Mouse (Mus musculus): ENCODE data around the gene Ubxn6. TPM values are rescaled to one million over a fixed set of nuclear protein-coding genes. Genes with fewer than 3 reads are reported as not detected.
A peak's percentile ranks its signal among the peaks of the same experiment; 100 is the strongest.

Ubxn6 gene
- polyA plus RNA-seq, 1 experiment from 2014 or later: 31.3 TPM

DNA sequence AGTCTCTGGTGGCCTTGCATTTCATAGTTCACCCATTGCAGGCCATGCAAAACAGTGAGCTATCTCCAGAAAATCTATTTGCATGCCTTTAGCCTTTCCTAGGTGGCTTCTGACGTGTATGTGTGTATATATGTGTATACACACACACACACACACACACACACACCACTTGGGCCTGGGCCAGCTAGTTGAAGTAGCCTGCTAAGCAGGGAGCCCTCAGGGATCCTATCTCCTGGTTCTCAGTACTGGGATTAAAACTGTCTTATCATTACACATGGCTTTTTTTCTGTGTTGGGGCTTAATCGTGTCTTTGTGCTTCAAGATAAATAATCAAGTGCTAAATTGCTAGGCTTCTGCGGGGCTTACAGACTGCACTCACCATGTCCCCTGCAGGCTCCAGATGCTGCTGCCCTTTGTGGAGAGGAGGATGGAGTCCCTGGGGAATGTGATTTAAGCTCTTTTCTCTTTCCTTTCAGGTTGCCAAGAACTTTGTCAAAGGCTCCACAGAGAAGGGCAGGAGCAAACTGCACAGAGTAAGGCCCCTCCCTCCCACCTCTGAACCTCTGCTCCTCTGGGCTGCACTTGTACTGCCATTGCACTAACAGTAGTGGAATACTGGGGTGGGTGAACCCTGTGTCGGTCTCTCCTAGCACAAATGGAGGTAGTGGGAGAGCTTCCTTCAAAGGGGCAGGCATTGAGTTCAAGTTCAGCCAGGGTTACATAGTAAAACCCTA is 18.7 kb downstream of the Ubxn6 start:
- ATAC-seq (ENCODE audit: insufficient read depth) (no peak), DNase-seq (no peak)
- H3K9ac ChIP-seq: no peak overlapping the region; the same call in 1 of the 2 replicates
- TF ChIP-seq CTCF (IDR thresholded peaks at IDR 0.05; ENCODE audit: low read depth): no peak
- no peak overlapping the region for H3K27ac ChIP-seq (ENCODE audit: low read depth)
- WGBS: 56% methylated on average over 4 of the region's 4 CpGs
- no peaks in the 10 kb centered on the region for H3K27me3 ChIP-seq (ENCODE audit: insufficient read depth, low read length)
- no peak overlapping the region for H3K4me3 ChIP-seq (ENCODE audit: low read depth, low read length)
- peaks cover 84% of the 10 kb centered on the region for H3K36me3 ChIP-seq (ENCODE audit: insufficient read depth)
- H3K4me2 ChIP-seq: no peak overlapping the region
- H3K4me1 ChIP-seq (ENCODE audit: insufficient read depth): no peaks in the 10 kb centered on the region
- H3K9me3 ChIP-seq (ENCODE audit: low read depth, low read length): no peaks in the 10 kb centered on the region

DNA sequence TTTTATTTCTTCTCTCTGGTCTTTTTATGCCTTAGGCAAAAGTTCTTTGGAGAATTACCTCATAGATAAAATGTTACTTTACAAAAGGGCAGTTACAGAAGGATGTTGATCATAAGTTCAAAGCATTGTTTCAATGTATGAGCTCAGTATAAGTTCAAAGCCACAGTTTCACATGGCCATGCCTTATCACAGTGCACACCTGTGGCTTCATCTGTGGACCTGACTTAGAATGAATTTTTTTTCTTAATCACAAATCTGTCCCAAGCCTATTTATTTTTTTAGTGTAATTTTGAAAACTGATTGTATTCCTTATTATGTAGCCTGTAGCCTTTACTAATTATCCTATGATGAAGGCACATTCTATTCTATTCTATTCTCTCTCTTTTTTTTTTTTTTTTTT is 19.9 kb downstream of the Ubxn6 start:
- Histone ChIP-seq H3K27ac (ENCODE audit: low read depth) (no peak overlapping the region), H3K4me2 (no peak overlapping the region), H3K4me3 (ENCODE audit: low read depth, low read length) (no peak overlapping the region), H3K36me3 (ENCODE audit: insufficient read depth) (peaks cover 84% of the 10 kb centered on the region), H3K9ac (no peak overlapping the region), H3K27me3 (ENCODE audit: insufficient read depth, low read length) (no peaks in the 10 kb centered on the region), H3K4me1 (ENCODE audit: insufficient read depth) (no peaks in the 10 kb centered on the region), H3K9me3 (ENCODE audit: low read depth, low read length) (no peaks in the 10 kb centered on the region)
- TF ChIP-seq CTCF (IDR thresholded peaks at IDR 0.05; ENCODE audit: low read depth): no peak
- DNase-seq (no peak), ATAC-seq (ENCODE audit: insufficient read depth) (no peak)

DNA sequence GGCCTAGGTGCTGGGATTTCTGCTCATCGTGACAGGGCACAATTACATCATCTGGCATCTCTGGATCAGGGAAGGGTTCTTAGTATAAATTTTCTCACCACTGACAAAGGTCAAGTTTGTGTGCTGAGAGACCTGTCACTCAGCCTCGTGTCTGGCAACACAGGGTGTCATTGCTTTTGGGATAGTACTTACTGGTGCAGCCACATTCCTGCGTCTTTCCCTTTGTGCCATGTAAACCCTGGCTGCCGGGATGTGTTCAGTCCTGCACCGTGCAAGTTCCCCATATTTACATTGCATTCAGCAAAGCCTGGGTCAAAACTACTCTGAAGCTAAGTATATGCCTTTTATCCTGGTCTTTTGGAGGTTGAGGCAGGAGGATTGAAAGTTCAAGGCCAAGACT is 23.5 kb downstream of the Ubxn6 start:
- TF ChIP-seq CTCF (IDR thresholded peaks at IDR 0.05; ENCODE audit: low read depth): no peak
- Histone ChIP-seq H3K4me3 (ENCODE audit: low read depth, low read length) (no peak overlapping the region), H3K36me3 (ENCODE audit: insufficient read depth) (peaks cover 86% of the 10 kb centered on the region), H3K4me2 (no peak overlapping the region), H3K9ac (no peak overlapping the region), H3K9me3 (ENCODE audit: low read depth, low read length) (no peaks in the 10 kb centered on the region), H3K4me1 (ENCODE audit: insufficient read depth) (no peaks in the 10 kb centered on the region), H3K27ac (ENCODE audit: low read depth) (no peak overlapping the region), H3K27me3 (ENCODE audit: insufficient read depth, low read length) (no peaks in the 10 kb centered on the region)
- DNase-seq (no peak), ATAC-seq (ENCODE audit: insufficient read depth) (0 out of 2 replicates have a peak, but pooled peaks have one; percentile 30)
- WGBS: 70% methylated on average over 5 of the region's 5 CpGs

DNA sequence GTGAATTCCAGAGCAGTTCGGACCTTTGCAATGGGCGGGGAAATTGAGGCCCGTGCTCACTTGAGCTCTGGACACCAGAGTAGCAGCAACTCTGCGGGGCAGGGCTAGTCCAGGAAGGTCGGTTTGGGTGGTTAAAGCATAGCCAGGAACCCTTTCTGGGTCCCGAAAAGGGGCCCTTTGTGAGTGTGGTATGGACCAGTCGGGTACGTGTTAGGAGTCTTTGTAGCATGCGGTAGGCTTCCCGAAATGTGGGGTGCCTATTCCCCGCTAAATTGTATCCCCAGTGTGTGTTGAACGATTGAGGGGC is 34.0 kb downstream of the Ubxn6 start:
- WGBS: 2% methylated on average over 12 of the region's 12 CpGs
- H3K9ac ChIP-seq: peak overlapping the region; percentile 78
- DNase-seq: peak; percentile 44
- H3K27ac ChIP-seq (ENCODE audit: low read depth): peak overlapping the region; percentile 84
- no peaks in the 10 kb centered on the region for H3K9me3 ChIP-seq (ENCODE audit: low read depth, low read length)
- H3K4me3 ChIP-seq (ENCODE audit: low read depth, low read length): peak overlapping the region; percentile 74
- no peak for TF ChIP-seq CTCF (IDR thresholded peaks at IDR 0.05; ENCODE audit: low read depth)
- peaks cover 28% of the 10 kb centered on the region for H3K36me3 ChIP-seq (ENCODE audit: insufficient read depth)
- no peak for ATAC-seq (ENCODE audit: insufficient read depth)
- H3K4me1 ChIP-seq (ENCODE audit: insufficient read depth): peaks cover 7% of the 10 kb centered on the region; the same call in 1 of the 2 replicates
- peak overlapping the region; percentile 69 for H3K4me2 ChIP-seq
- H3K27me3 ChIP-seq (ENCODE audit: insufficient read depth, low read length): no peaks in the 10 kb centered on the region

DNA sequence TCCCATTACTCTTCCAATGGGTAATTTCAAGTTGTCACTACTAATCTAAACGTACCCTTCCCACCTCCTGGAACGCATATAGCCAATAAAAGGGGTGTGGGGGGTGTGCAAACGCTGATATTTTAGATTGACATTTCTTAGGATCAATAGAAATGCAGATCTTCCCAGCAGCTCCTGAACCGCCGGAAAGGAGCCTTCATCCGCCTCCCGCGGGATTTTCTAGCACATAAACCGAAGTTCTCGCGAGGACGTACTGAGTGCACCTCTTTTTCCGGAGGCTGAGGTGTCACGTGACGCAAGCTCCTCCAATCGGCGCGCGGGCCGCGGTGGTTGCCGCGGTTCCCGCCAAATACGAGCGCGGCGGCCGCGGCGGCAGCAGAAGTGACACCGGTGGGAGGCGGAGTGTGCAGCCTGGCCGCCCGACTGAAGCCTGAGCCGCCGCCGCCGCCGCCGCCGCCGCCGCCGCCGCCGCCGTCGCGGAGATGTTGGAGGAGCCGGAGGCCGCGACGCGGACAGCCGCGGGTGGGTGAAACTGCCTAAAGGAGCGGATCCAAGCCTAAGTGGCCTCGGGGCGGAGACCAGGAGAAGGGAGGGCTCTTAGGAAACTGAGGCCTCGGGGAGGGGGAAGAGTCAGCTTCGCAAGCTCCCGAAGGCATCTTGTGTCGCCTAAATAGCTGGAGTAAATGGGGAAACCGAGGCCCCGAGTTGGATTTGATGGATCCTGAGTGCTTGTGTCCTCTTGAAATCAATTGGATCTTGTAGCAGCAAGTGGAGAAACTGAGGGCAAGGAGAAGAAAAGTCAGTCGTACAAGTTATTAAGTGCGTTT is 34.6 kb downstream of the Ubxn6 start, which contains the start of gene Chaf1a:
TSS of gene Chaf1a (plus strand) at position 410 of the 827 bp plus-strand sequence.
- Histone ChIP-seq H3K9ac (peak within 1 kb of the TSS; percentile 78), H3K4me1 (ENCODE audit: insufficient read depth) (peaks cover 11% of the 10 kb centered on the region), H3K27me3 (ENCODE audit: insufficient read depth, low read length) (no peaks in the 10 kb centered on the region), H3K27ac (ENCODE audit: low read depth) (peak within 1 kb of the TSS; percentile 84), H3K9me3 (ENCODE audit: low read depth, low read length) (no peaks in the 10 kb centered on the region), H3K4me3 (ENCODE audit: low read depth, low read length) (peak within 1 kb of the TSS; percentile 74), H3K36me3 (ENCODE audit: insufficient read depth) (peaks cover 22% of the 10 kb centered on the region), H3K4me2 (peak within 1 kb of the TSS; percentile 69)
- WGBS: under 1% methylated on average over 68 of the region's 68 CpGs
- DNase-seq (peak; percentile 100), ATAC-seq (ENCODE audit: insufficient read depth) (peak; percentile 84)
- TF ChIP-seq CTCF (IDR thresholded peaks at IDR 0.05; ENCODE audit: low read depth): no peak

DNA sequence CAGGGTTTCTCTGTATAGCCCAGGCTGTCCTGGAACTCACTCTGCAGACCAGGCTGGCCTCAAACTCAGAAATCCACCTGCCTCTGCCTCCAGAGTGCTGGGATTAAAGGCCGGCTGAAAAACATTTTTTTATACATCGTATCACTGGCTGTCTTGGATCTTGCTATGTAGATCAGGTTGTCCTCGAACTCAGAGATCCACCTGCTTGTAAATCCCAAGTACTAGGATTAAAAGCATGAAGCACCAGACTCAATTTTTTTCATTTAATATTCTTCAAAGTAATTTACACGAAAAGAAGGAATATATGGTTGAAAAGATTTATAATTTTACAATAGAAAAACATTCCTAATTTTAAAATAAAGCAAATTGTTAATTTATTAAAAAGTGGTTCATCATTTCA is 35.5 kb downstream of the Ubxn6 start:
- no peak for TF ChIP-seq CTCF (IDR thresholded peaks at IDR 0.05; ENCODE audit: low read depth)
- peak overlapping the region; percentile 69 for H3K4me2 ChIP-seq
- H3K27me3 ChIP-seq (ENCODE audit: insufficient read depth, low read length): no peaks in the 10 kb centered on the region
- no peak overlapping the region for H3K27ac ChIP-seq (ENCODE audit: low read depth)
- ATAC-seq (ENCODE audit: insufficient read depth): no peak
- DNase-seq: no peak
- peak overlapping the region; percentile 74 for H3K4me3 ChIP-seq (ENCODE audit: low read depth, low read length)
- H3K36me3 ChIP-seq (ENCODE audit: insufficient read depth): peaks cover 19% of the 10 kb centered on the region
- 71% methylated on average over 4 of the region's 4 CpGs for WGBS
- no peaks in the 10 kb centered on the region for H3K9me3 ChIP-seq (ENCODE audit: low read depth, low read length)
- H3K4me1 ChIP-seq (ENCODE audit: insufficient read depth): peaks cover 18% of the 10 kb centered on the region
- H3K9ac ChIP-seq: peak overlapping the region; percentile 78; the same call in 1 of the 2 replicates

DNA sequence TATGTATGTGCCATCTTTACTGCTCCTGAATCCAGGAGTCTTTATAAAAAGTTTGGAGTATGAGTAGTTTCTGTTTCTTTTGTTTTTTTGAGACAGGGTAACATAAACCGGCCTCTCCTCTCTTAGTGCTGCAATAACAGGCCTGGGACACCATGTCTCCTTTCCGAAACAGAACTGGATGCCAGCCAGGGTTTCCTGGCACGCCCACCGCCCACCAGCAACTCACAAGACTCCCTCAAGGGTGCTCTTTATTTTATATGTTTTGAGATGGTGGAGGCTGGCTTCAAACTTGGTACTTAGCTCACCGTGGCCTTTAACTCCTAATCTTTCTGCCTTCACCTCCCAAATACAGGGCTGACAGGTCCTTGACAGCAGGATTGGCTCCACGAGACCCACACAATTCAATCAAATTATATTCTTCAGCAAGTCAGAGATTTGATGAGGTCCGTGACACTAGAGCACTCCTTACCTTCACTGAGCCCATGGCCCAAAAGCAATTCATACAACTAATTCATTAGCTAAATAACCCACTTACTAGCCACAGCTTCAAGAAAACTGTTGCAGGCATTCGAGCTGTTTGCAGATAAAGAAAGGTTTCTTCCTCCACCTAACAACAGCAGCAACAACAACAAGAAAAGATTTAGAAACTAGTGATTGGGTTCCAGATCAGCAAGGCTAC is 36.1 kb downstream of the Ubxn6 start:
- H3K9me3 ChIP-seq (ENCODE audit: low read depth, low read length): no peaks in the 10 kb centered on the region

More for the DNA sequence above, 36.1 kb downstream of the Ubxn6 start:
- ATAC-seq (ENCODE audit: insufficient read depth) (no peak), DNase-seq (no peak)
- H3K27me3 ChIP-seq (ENCODE audit: insufficient read depth, low read length): no peaks in the 10 kb centered on the region
- peaks cover 19% of the 10 kb centered on the region for H3K36me3 ChIP-seq (ENCODE audit: insufficient read depth)
- H3K4me2 ChIP-seq: no peak overlapping the region
- H3K4me3 ChIP-seq (ENCODE audit: low read depth, low read length): no peak overlapping the region
- H3K4me1 ChIP-seq (ENCODE audit: insufficient read depth): peaks cover 18% of the 10 kb centered on the region
- H3K9ac ChIP-seq: no peak overlapping the region
- no peak overlapping the region for H3K27ac ChIP-seq (ENCODE audit: low read depth)
- 87% methylated on average over 8 of the region's 8 CpGs for WGBS
- TF ChIP-seq CTCF (IDR thresholded peaks at IDR 0.05; ENCODE audit: low read depth): no peak
